Mouse (Mus musculus): ENCODE results near the gene Foxg1. TPM values are rescaled to one million over a fixed set of nuclear protein-coding genes. Genes with fewer than 3 reads are reported as not detected.

Foxg1 gene
- 10 to 100 TPM in 1 of 2 experiments, 1 to 10 TPM in 1; 9.5 to 23.7 TPM for polyA plus RNA-seq (2012; fragmentation: generic; extraction: Trizol)

GRCm38 (mm10) chr12:49382565-49383520 is at the start of gene Foxg1:
Gene Foxg1, plus strand, starts transcription at chr12:49382660.

GRCm38 (mm10) chr12:49384876-49385630 is 2.6 kb downstream of the Foxg1 start, which contains the start of gene Gm43517:
Gene Gm43517, plus strand, starts transcription at chr12:49385174.

Other genes with a start within 250 kb of the Foxg1 start
- under 1 TPM; 0.05 to 0.21 TPM for gene Gm43517, start 2.5 kb downstream of the Foxg1 start, polyA plus RNA-seq (2012; fragmentation: generic; extraction: Trizol)